8 mouse cellular contexts compared by ENCODE assay signal in the genomic region with DNA sequence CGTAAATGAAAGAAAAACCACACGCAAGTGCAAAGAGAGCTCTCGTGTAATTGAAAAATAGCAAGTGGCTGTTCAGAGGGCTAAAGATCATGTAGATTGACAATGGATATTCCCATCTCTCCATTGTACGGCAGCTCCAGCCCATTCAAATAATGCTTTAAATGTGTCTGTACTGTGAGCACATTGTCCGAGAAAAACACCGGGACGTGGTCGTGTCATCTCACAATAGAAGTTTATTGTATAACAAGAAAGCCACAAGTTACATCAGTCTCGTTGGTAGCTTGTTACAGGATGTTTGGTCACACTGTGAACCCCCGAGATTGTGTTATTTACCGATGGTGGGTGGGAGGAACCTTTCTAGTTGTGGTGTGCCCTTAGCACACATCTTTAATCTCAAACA. TPM values are rescaled to one million over a fixed set of nuclear protein-coding genes. Genes with fewer than 3 reads are reported as not detected.
DNase-seq lines count a peak whose midpoint lies in the region; ATAC-seq and TF ChIP-seq lines count a peak whose summit lies in the region.

No protein-coding gene starts in this region.

- 1% methylated on average over 11 of the region's 11 CpGs for WGBS in liver, adult 2 months
- WGBS in embryonic facial prominence, embryonic 10.5 days, result 14% methylated on average over 11 of the region's 11 CpGs
- WGBS in intestine, embryonic 16.5 days, result 5% methylated on average over 11 of the region's 11 CpGs
- 7% methylated on average over 11 of the region's 11 CpGs for WGBS in neural tube, embryonic 14.5 days

- H3K4me2 ChIP-seq in intestine, embryonic 16.5 days (ENCODE audit: low read depth, low read length), result peak overlapping the region; percentile 76
- H3K4me2 ChIP-seq in neural tube, embryonic 14.5 days (ENCODE audit: low read depth, low read length), result peak overlapping the region; percentile 88

- H3K9ac ChIP-seq in liver, adult 2 months (ENCODE audit: low read depth, low read length), result peak overlapping the region; percentile 77
- H3K9ac ChIP-seq in intestine, embryonic 16.5 days (ENCODE audit: low read depth, low read length), result peak overlapping the region; percentile 92
- peak overlapping the region; percentile 68 for H3K9ac ChIP-seq in neural tube, embryonic 14.5 days (replicated peaks; ENCODE audit: low read depth, low read length)

- no peaks in the 10 kb centered on the region for H3K27me3 ChIP-seq in liver, adult 2 months (ENCODE audit: control insufficient read depth, insufficient read depth, low read length)
- H3K27me3 ChIP-seq in embryonic facial prominence, embryonic 10.5 days (replicated peaks; ENCODE audit: low read depth, poor library complexity, severe bottlenecking), result no peaks in the 10 kb centered on the region
- no peaks in the 10 kb centered on the region for H3K27me3 ChIP-seq in intestine, embryonic 16.5 days (replicated peaks; ENCODE audit: control insufficient read depth, insufficient read depth, low read length)
- H3K27me3 ChIP-seq in neural tube, embryonic 14.5 days (ENCODE audit: control insufficient read depth, insufficient read depth, low read length), result no peaks in the 10 kb centered on the region

- TF ChIP-seq CTCF in liver, adult 2 months (IDR thresholded peaks at IDR 0.05; ENCODE audit: low read depth, low read length), result no peak

- no peaks in the 10 kb centered on the region for H3K9me3 ChIP-seq in embryonic facial prominence, embryonic 10.5 days
- H3K9me3 ChIP-seq in intestine, embryonic 16.5 days (ENCODE audit: control insufficient read depth, low read length), result no peaks in the 10 kb centered on the region
- H3K9me3 ChIP-seq in neural tube, embryonic 14.5 days (ENCODE audit: control insufficient read depth, low read length), result no peaks in the 10 kb centered on the region

- DNase-seq in liver, adult 2 months (ENCODE audit: extremely low read depth, low read depth, low spot score), result no peak
- DNase-seq in liver, result no peak
- no peak for DNase-seq in embryonic facial prominence, embryonic 10.5 days (ENCODE audit: low spot score)
- DNase-seq in layer of hippocampus, postnatal 10 days (ENCODE audit: low spot score in 2 of 2), result no peak
- no peak for DNase-seq in c-Kit-positive CD71-positive TER-119-positive erythroid progenitor cells, embryonic 14.5 days (ENCODE audit: low spot score)
- DNase-seq in retina, postnatal 1 day, result no peak

- ATAC-seq in intestine, embryonic 16.5 days, result peak; percentile 5; the same call in 1 of the 2 replicates
- ATAC-seq in neural tube, embryonic 14.5 days (ENCODE audit: low read depth), result peak; percentile 1; the same call in 1 of the 2 replicates

- H3K27ac ChIP-seq in liver, adult 2 months (replicated peaks; ENCODE audit: insufficient read depth, low read depth, low read length), result peak overlapping the region; percentile 46
- peak overlapping the region; percentile 91 for H3K27ac ChIP-seq in embryonic facial prominence, embryonic 10.5 days (replicated peaks)
- peak overlapping the region; percentile 93 for H3K27ac ChIP-seq in intestine, embryonic 16.5 days (ENCODE audit: low read length)
- H3K27ac ChIP-seq in neural tube, embryonic 14.5 days (ENCODE audit: low read depth, low read length), result peak overlapping the region; percentile 88

- TF ChIP-seq POLR2A in liver, adult 2 months (IDR thresholded peaks at IDR 0.05; ENCODE audit: extremely low read depth, insufficient read depth, low read length), result no peak

- peaks cover 6% of the 10 kb centered on the region; the same call in 1 of the 2 replicates for H3K36me3 ChIP-seq in liver, adult 2 months (ENCODE audit: control insufficient read depth, insufficient read depth, low read length)
- peaks cover 55% of the 10 kb centered on the region for H3K36me3 ChIP-seq in embryonic facial prominence, embryonic 10.5 days (replicated peaks)
- no peaks in the 10 kb centered on the region for H3K36me3 ChIP-seq in intestine, embryonic 16.5 days (ENCODE audit: control insufficient read depth, insufficient read depth, low read length)
- peaks cover 15% of the 10 kb centered on the region; the same call in 1 of the 2 replicates for H3K36me3 ChIP-seq in neural tube, embryonic 14.5 days (ENCODE audit: control insufficient read depth, insufficient read depth, low read length)

- peaks cover 11% of the 10 kb centered on the region for H3K79me2 ChIP-seq in liver, adult 2 months (ENCODE audit: control insufficient read depth, insufficient read depth, low read length)

- peaks cover 12% of the 10 kb centered on the region for H3K4me1 ChIP-seq in liver, adult 2 months (ENCODE audit: control insufficient read depth, insufficient read depth, low read length)
- H3K4me1 ChIP-seq in embryonic facial prominence, embryonic 10.5 days, result peaks cover 22% of the 10 kb centered on the region
- H3K4me1 ChIP-seq in intestine, embryonic 16.5 days (ENCODE audit: control insufficient read depth, insufficient read depth, low read length), result peaks cover 5% of the 10 kb centered on the region
- peaks cover 15% of the 10 kb centered on the region for H3K4me1 ChIP-seq in neural tube, embryonic 14.5 days (ENCODE audit: control insufficient read depth, insufficient read depth, low read length)

- H3K4me3 ChIP-seq in liver, adult 2 months (ENCODE audit: insufficient read depth, low read depth, low read length), result peak overlapping the region; percentile 77
- H3K4me3 ChIP-seq in embryonic facial prominence, embryonic 10.5 days, result peak overlapping the region; percentile 72
- H3K4me3 ChIP-seq in intestine, embryonic 16.5 days (ENCODE audit: low read length), result peak overlapping the region; percentile 77
- peak overlapping the region; percentile 61 for H3K4me3 ChIP-seq in neural tube, embryonic 14.5 days (ENCODE audit: low read depth, low read length)

RNA-seq across cellular contexts. Expression of a gene that starts 0.6 kb away (rescaled TPM):
- total RNA-seq in liver, adult 2 months (2014; rRNA removed), result 21.5 and 32.6 TPM in 2 replicates
- polyA plus RNA-seq in liver, adult 2 months (2012; rRNA removed), result 13.6 and 14.2 TPM in 2 replicates
- polyA plus RNA-seq in embryonic facial prominence, embryonic 10.5 days (2016; fragmentation: Nextera tagmentation; extraction: Ambion mirVana), result 63.3 and 69.2 TPM in 2 replicates
- 40.9 and 53.6 TPM in 2 replicates for polyA plus RNA-seq in intestine, embryonic 16.5 days (2015; fragmentation: Nextera tagmentation; extraction: Ambion mirVana)
- 60.3 and 62.7 TPM in 2 replicates for polyA plus RNA-seq in neural tube, embryonic 14.5 days (2014; fragmentation: Nextera tagmentation; extraction: Ambion mirVana)
- total RNA-seq in layer of hippocampus, postnatal 10 days (2021), result 10 to 100 TPM; 30.1 to 33.0 TPM

RNA-seq across cellular contexts. Expression of a gene that starts 0.9 kb away (rescaled TPM):
- 9.4 and 10.5 TPM in 2 replicates for total RNA-seq in liver, adult 2 months (2014; rRNA removed)
- 11.4 and 11.9 TPM in 2 replicates for polyA plus RNA-seq in liver, adult 2 months (2012; rRNA removed)
- polyA plus RNA-seq in embryonic facial prominence, embryonic 10.5 days (2016; fragmentation: Nextera tagmentation; extraction: Ambion mirVana), result 76.9 and 78.4 TPM in 2 replicates
- polyA plus RNA-seq in intestine, embryonic 16.5 days (2015; fragmentation: Nextera tagmentation; extraction: Ambion mirVana), result 35.6 and 37.7 TPM in 2 replicates
- 52.4 and 52.9 TPM in 2 replicates for polyA plus RNA-seq in neural tube, embryonic 14.5 days (2014; fragmentation: Nextera tagmentation; extraction: Ambion mirVana)
- 10 to 100 TPM; 20.2 to 21.5 TPM for total RNA-seq in layer of hippocampus, postnatal 10 days (2021)

RNA-seq across cellular contexts. Expression of a gene that starts 22.0 kb away (rescaled TPM):
- total RNA-seq in liver, adult 2 months (2014; rRNA removed), result 128 and 163 TPM in 2 replicates
- polyA plus RNA-seq in liver, adult 2 months (2012; rRNA removed), result 16.7 and 23.0 TPM in 2 replicates
- 139 and 160 TPM in 2 replicates for polyA plus RNA-seq in embryonic facial prominence, embryonic 10.5 days (2016; fragmentation: Nextera tagmentation; extraction: Ambion mirVana)
- 131 and 137 TPM in 2 replicates for polyA plus RNA-seq in intestine, embryonic 16.5 days (2015; fragmentation: Nextera tagmentation; extraction: Ambion mirVana)
- 176 and 180 TPM in 2 replicates for polyA plus RNA-seq in neural tube, embryonic 14.5 days (2014; fragmentation: Nextera tagmentation; extraction: Ambion mirVana)
- 100 to 1,000 TPM; 138 to 144 TPM for total RNA-seq in layer of hippocampus, postnatal 10 days (2021)

RNA-seq across cellular contexts. Expression of a gene that starts 53.2 kb away (rescaled TPM):
- 94.4 and 103 TPM in 2 replicates for total RNA-seq in liver, adult 2 months (2014; rRNA removed)
- 16.1 and 17.7 TPM in 2 replicates for polyA plus RNA-seq in liver, adult 2 months (2012; rRNA removed)
- polyA plus RNA-seq in embryonic facial prominence, embryonic 10.5 days (2016; fragmentation: Nextera tagmentation; extraction: Ambion mirVana), result 444 and 446 TPM in 2 replicates
- 261 and 276 TPM in 2 replicates for polyA plus RNA-seq in intestine, embryonic 16.5 days (2015; fragmentation: Nextera tagmentation; extraction: Ambion mirVana)
- 371 and 387 TPM in 2 replicates for polyA plus RNA-seq in neural tube, embryonic 14.5 days (2014; fragmentation: Nextera tagmentation; extraction: Ambion mirVana)
- 100 to 1,000 TPM; 229 to 234 TPM for total RNA-seq in layer of hippocampus, postnatal 10 days (2021)

RNA-seq across cellular contexts. Expression of a gene that starts 59.0 kb away (rescaled TPM):
- total RNA-seq in liver, adult 2 months (2014; rRNA removed), result 4.8 and 5.2 TPM in 2 replicates
- 1.6 and 1.7 TPM in 2 replicates for polyA plus RNA-seq in liver, adult 2 months (2012; rRNA removed)
- 52.3 and 54.8 TPM in 2 replicates for polyA plus RNA-seq in embryonic facial prominence, embryonic 10.5 days (2016; fragmentation: Nextera tagmentation; extraction: Ambion mirVana)
- 14.6 and 20.3 TPM in 2 replicates for polyA plus RNA-seq in intestine, embryonic 16.5 days (2015; fragmentation: Nextera tagmentation; extraction: Ambion mirVana)
- 21.6 and 25.9 TPM in 2 replicates for polyA plus RNA-seq in neural tube, embryonic 14.5 days (2014; fragmentation: Nextera tagmentation; extraction: Ambion mirVana)
- 10 to 100 TPM; 24.1 to 27.2 TPM for total RNA-seq in layer of hippocampus, postnatal 10 days (2021)
